Mouse (Mus musculus): Measurements from ENCODE around the gene Vamp1. TPM values are rescaled to one million over a fixed set of nuclear protein-coding genes. Genes with fewer than 3 reads are reported as not detected.

Gene Vamp1
- total RNA-seq, 2 experiments from 2014 or later: 42.5 to 44.0 TPM

DNA sequence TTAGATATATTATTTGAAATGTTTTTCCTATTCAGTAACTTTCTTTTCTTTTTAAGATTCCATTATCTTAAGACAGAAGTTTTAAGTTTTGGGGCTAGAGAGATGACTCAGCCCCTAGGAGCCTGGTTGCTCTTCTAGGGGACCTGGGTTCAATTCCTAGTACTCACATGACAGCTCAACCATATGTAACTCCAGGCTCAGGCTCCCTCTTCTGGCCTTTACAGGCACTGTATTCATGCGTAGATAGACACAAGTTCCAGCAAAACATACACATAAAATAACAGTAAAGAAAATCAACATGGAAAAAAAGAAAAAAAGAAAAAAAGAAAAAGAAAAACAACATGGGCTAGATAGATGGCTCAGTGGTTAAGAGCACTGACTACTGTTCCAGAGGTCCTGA lies 4.9 kb upstream of the Vamp1 start:
- DNase-seq (ENCODE audit: low spot score in 2 of 2): no peak

GRCm38 (mm10) chr6:125212621-125213020 lies 2.7 kb upstream of the Vamp1 start:
- no peak for DNase-seq (ENCODE audit: low spot score in 2 of 2)

- no peak for DNase-seq (ENCODE audit: low spot score in 2 of 2)
Observed at GRCm38 (mm10) chr6:125213129-125213528, 2.2 kb upstream of the Vamp1 start.

DNA sequence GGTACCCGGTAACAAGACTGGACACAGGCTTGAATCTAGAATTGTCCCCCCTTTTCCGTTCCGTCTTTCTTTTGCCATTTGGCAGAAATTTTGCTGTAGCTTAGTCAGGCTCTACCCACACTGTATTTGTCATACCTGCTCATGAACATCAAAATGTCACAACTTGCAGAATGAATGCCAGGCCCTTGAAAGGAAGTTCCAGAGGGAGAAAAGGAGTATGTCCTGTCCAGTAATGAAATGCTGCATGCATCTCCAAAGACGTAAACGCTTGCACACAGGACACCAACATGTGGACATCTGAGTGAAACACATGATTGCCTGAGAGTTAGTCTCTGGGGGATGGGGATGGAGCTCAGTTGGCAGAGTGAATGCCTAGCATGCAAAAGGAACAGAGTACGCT lies 1.6 kb upstream of the Vamp1 start:
- DNase-seq (ENCODE audit: low spot score in 2 of 2): no peak

DNA sequence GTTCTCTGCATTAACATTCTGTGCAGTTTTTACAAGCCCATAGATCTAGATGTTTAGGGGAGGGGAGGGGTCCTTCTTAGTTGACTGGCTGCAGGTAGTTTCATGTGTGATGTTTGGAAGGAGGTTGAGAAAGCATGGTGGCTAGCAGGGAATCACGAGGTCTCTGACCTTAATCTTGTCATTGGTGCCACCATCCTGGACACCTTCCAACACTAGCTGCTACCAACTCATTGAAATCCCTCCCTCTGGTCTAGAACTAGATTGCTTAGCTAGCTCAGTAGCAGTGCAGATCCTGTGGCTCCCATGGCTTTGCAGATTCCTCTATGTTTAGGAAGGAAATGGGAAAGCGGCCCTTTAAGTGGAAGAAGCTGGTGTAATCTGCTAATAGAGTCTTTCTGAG lies 1.5 kb downstream of the Vamp1 start:
- no peak for DNase-seq (ENCODE audit: low spot score in 2 of 2)

DNA sequence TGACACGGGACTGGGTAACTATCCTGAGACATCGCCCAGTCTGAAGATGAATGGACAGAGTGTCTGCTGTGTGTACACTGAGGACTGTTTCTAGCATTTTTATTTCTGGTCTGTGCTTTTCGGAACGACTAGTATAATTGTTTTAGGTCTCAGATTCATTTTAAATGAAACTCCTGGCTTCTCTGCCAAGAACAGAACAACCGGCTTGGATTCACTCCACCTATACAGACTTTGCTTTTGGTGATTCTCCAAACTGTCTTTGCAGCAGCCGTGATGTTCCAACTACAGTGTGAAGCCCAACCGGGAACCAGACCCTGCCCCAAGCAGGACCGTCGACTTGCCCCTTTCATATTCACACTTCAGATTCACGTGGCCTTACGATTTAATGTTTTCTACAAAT lies 2.5 kb downstream of the Vamp1 start:
- DNase-seq (ENCODE audit: low spot score in 2 of 2): no peak

GRCm38 (mm10) chr6:125218963-125219362 lies 3.6 kb downstream of the Vamp1 start:
- DNase-seq (ENCODE audit: low spot score in 2 of 2): no peak

DNA sequence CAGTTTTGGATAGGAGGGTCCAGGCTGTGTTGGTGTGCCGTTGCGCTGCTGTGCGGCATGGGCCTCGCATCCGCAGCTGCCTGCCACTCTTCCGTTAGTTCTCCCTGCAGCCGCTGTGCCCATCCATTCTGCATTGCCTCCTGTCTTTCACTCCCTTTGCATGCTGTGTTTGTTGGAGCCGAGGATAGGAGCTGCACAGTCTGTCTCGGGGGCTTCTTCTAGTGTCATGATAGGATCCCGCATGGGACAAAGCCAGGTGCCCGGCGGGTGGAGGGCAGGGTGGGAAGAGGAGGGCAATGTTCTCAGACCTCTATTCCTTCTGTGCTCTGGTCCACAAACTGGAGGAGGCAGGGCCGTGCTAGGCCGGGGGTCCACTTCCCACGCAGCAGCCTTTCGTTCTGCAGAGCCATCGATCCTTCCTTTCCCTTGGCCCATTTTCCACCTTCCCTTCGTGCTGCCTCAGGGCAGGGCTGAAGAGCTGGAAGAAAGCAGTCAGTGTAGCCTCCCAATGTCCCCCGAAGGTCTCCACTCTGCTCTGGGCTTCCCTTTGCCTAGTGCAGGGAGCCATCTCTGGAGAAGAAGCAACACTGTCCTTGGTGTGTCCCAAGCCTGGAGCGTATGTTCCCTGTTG lies 5.9 kb downstream of the Vamp1 start:
- no peak for DNase-seq (ENCODE audit: low spot score in 2 of 2)

- DNase-seq (ENCODE audit: low spot score in 2 of 2): no peak
Observed at GRCm38 (mm10) chr6:125222146-125222545, 6.8 kb downstream of the Vamp1 start.

DNA sequence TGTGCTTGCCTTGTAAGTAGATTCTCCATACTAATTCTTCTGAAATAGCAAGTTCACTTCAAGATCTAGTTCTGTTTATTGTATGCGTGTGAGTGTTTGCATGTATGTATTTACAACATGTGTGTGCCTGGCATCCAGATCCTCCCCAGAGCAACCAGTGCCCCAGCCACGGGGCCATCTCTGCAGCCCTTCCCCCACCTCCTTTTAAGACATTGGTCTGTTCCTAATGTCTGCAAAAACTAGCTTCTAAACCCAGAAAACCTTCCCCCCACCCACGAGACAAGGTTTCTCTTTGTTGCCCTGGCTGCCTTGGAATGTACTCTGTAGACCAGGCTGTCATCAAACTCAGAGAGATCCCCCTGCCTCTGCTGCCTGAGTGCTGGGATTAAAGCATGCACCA lies 7.2 kb downstream of the Vamp1 start:
- DNase-seq (ENCODE audit: low spot score in 2 of 2): no peak

GRCm38 (mm10) chr6:125225518-125226115 lies 10.3 kb downstream of the Vamp1 start:
- no peak for DNase-seq (ENCODE audit: low spot score in 2 of 2)

- DNase-seq (ENCODE audit: low spot score in 2 of 2): no peak
Observed at GRCm38 (mm10) chr6:125230571-125230970, 15.2 kb downstream of the Vamp1 start.

DNA sequence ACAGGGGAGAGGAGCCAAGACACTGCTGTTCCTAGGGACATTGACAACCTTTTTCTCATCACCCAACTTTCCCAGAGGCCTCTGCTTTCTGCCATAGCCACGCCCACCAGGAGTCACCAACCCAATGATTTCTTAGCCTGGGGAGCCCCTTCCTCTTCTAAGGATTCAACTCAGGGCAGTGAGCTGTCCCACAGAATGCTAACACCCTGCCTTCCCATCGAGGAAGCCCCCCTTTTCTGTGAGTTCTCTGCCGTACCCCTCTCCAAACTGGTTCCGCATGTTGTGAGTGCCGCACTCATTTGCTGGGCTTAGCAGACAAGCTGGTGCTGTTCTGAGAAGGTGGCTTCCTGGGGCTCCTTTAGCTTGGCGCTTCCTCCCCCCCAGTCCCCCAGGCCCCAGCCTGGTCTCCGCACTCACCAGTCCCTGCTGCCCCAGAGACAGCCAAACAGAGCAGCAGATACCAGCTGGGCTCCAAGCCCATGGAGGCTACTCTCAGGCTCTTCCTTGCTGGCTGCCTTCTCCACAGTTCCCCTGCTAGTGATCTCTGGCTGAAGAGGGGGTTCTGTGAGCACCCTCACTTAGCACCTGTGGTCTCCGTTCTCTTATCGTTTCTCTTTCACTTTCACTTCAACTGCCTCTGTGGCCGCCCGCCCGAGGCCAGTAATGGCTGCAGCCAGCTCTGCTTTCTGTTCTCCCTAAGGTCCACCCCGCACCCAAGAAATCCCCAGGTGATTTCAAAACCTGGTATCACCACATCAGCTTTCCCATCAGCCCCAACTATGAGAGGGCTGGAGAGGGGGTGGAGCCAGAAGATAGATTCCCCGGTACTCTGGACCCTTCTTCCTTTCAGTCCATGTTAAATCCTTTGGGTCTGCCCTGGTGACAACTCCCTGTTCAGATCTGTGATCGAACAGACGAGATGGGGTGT lies 16.0 kb downstream of the Vamp1 start, which contains the start of gene Tapbpl:
Tapbpl (minus strand) TSS at position 744 of the 928 bp plus-strand sequence.
- peak in 1 of 2 experiments; percentile 48 for DNase-seq (ENCODE audit: low spot score in 2 of 2)

- no peak for DNase-seq (ENCODE audit: low spot score in 2 of 2)
Observed at GRCm38 (mm10) chr6:125232045-125232437, 16.7 kb downstream of the Vamp1 start.

- DNase-seq (ENCODE audit: low spot score in 2 of 2): no peak
Observed at GRCm38 (mm10) chr6:125232516-125232915, 17.2 kb downstream of the Vamp1 start.

DNA sequence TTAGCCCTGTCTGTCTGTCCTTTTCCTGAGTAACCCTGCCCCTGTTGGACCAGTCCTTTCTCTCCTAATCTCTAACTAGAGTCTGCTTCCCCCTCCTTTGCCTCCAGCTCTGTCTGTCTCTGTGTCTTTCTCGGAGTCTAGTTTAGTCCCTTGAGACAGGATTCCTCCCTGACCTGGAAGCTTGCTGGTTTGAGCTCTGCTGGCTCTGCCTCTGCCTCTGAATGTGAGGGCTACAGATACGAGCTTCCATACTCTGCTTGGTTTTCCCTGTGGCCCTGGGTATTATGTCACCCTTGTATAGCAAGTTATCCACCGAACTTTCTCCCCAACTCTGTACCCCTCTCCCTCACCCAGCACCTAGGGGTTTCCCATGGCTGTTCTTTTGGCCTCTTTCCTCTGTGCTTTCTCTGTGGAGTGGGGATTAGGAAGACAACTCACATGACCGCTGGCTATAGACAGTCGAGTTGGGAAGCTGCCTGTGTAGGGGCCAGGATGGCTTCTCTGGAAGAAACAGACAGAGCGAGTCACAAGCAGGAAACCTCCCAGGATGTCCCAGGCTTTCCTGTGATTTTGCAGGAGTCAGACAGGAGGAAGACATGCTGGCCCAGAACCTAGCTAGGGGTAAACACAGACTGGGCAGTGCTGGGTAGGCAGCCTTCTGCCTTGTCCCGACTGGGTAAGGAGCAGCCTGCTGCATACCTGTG lies 18.6 kb downstream of the Vamp1 start:
- DNase-seq (ENCODE audit: low spot score in 2 of 2): no peak

DNA sequence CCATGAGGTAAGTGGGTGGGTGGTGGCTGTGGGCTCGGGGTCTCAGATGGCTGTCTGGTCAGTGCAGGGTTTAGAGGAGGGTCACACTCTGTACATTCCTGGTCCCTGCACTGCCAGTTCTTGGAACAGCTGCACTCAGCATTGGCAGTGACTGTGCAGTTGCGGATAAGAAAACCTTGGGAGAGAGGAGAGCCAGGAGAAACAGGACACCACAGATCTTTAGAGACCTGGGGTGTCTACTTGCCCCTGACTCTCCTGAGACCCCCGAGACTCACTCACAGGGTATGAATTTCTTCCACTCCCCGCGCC lies 19.1 kb downstream of the Vamp1 start:
- DNase-seq (ENCODE audit: low spot score in 2 of 2): no peak

- DNase-seq (ENCODE audit: low spot score in 2 of 2): no peak
Observed at GRCm38 (mm10) chr6:125236341-125236740, 21.0 kb downstream of the Vamp1 start.

GRCm38 (mm10) chr6:125236782-125237181 lies 21.4 kb downstream of the Vamp1 start, which contains the start of gene Cd27:
Gene Cd27, minus strand, starts transcription at chr6:125237010.
- DNase-seq (ENCODE audit: low spot score in 2 of 2): no peak

DNA sequence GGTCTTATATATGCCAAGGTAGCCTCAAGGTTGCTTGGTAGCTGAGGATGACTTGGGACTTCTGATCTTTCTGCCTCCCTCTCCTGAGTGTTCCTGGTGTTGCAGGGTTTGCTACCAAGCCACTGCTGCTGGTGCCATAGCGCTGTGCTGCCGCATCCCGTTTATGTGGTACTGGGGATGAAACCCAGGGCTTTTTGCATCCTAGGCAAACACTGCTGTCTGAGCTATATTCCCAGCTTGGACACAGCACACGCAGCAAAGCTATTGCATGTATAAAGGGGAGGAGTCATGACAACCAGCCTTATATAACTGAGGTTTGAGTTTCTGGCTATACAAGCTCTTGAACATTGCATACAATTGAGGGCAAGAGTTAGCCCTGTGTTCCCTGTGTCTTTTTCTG lies 22.1 kb downstream of the Vamp1 start:
- no peak for DNase-seq (ENCODE audit: low spot score in 2 of 2)

DNA sequence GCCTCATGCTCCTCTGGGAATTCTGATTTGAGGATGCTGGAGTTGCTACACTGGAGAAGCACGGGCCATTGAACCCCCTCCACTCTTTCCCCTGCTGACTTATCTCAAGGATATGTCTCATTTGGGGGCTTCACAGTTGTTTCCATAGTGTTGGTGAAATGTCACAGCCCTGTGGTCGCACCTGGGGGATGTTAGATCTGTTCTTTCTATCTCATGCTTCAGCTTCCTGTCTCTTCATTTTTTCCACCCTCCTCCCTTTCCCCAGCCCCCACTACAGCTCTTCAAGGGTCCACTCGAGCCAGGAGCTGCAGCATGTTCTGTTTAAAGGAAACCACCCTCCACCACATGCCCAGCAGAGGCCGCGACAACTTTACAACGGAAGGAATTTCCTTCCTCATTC lies 23.0 kb downstream of the Vamp1 start:
- no peak for DNase-seq (ENCODE audit: low spot score in 2 of 2)

GRCm38 (mm10) chr6:125239547-125239946 lies 24.2 kb downstream of the Vamp1 start:
- no peak for DNase-seq (ENCODE audit: low spot score in 2 of 2)

Measured in adrenal gland, postnatal 4 days (tissue).